Mouse (Mus musculus) midbrain, postnatal 0 days (tissue): Measurements from ENCODE around the gene Gm17469. TPM values are rescaled to one million over a fixed set of nuclear protein-coding genes. Genes with fewer than 3 reads are reported as not detected.
"Not testable (repeated sequence)": the region's sequence is repeated elsewhere in the genome, so short reads cannot be mapped to it uniquely, and the experiment has no call there.

Source experiments
- ATAC-seq: fragments of 200-750 bp; cut with Nextera tagmentation; 2 replicates; pipeline ENCODE4 v1.8.0; 2017; ENCODE audit warnings: moderate number of reproducible peaks, mild to moderate bottlenecking, moderate TSS enrichment, moderate library complexity; ENCODE audit not compliant: low FRiP score
- DNase-seq: peaks from one replicate; pipeline ENCODE4 v3.0.0-alpha.2; 2015; ENCODE audit warnings: low spot score
- H3K27ac ChIP-seq: fragments of 300-500 bp; sonication (generic); 2 replicates; pipeline ENCODE4 v1.5.1; 2014; ENCODE audit warnings: low read depth, mild to moderate bottlenecking, low read length, mixed read lengths
- H3K27me3 ChIP-seq: fragments of 300-500 bp; sonication (generic); 2 replicates; pipeline ENCODE4 v1.6.1; 2014; ENCODE audit warnings: low read length, control low read depth, mixed read lengths; ENCODE audit not compliant: insufficient read depth
- H3K36me3 ChIP-seq: fragments of 300-500 bp; sonication (generic); 2 replicates; pipeline ENCODE4 v1.6.1; 2014; ENCODE audit warnings: low read length, control low read depth, mixed read lengths; ENCODE audit not compliant: insufficient read depth
- H3K4me1 ChIP-seq: fragments of 300-500 bp; sonication (generic); 2 replicates; pipeline ENCODE4 v1.6.1; 2014; ENCODE audit warnings: mild to moderate bottlenecking, control low read depth, antibody characterized with exemption, low read length, mixed read lengths; ENCODE audit not compliant: insufficient read depth
- H3K4me2 ChIP-seq: fragments of 300-500 bp; sonication (generic); 2 replicates; pipeline ENCODE4 v1.6.1; 2014; ENCODE audit warnings: low read depth, mild to moderate bottlenecking, low read length, mixed read lengths; ENCODE audit not compliant: poor library complexity, severe bottlenecking
- H3K4me3 ChIP-seq: fragments of 300-500 bp; sonication (generic); 2 replicates; pipeline ENCODE4 v1.5.1; 2014; ENCODE audit warnings: low read depth, mild to moderate bottlenecking, low read length, moderate library complexity
- H3K9ac ChIP-seq: fragments of 300-500 bp; sonication (generic); replicated peaks from 2 replicates; pipeline ENCODE4 v1.6.1; 2014; ENCODE audit warnings: mild to moderate bottlenecking, low read length, moderate library complexity, mixed read lengths; ENCODE audit not compliant: poor library complexity, severe bottlenecking
- H3K9me3 ChIP-seq: fragments of 300-500 bp; sonication (generic); 2 replicates; pipeline ENCODE4 v1.6.1; 2016; ENCODE audit warnings: low read length, control low read depth
- WGBS: fragments of 180-500 bp; shearing (Covaris S2); extraction: QIAGEN DNeasy Blood & Tissue Kit; methylation state at CpG from one replicate; pipeline ENCODE4 v1.1.7; 2014; 5-methylcytosine and 5-hydroxymethylcytosine counted together
- polyA plus RNA-seq: library from polyadenylated mRNA; unstranded; fragments of >200 nt; fragmentation: Nextera tagmentation; extraction: Ambion mirVana; gene quantifications from 2 replicates; pipeline ENCODE4 v1.2.1, GENCODE M21; 2015
- total RNA-seq: library from RNA; depleted of rRNA; stranded (reverse); fragments of >200 nt; gene quantifications from 2 replicates; pipeline ENCODE4 v1.2.3, GENCODE M21; 2014; rRNA removed

The Gm17469 gene
- not detected in 2 replicates for total RNA-seq
- not detected in 2 replicates for polyA plus RNA-seq

GRCm38 (mm10) chrX:124629593-124629992, at the start of gene Gm17469:
Gm17469 (plus strand) TSS chrX:124629893.
- not testable (repeated sequence) for H3K27ac ChIP-seq, H3K4me2 ChIP-seq, H3K9me3 ChIP-seq, H3K36me3 ChIP-seq, H3K4me1 ChIP-seq, H3K9ac ChIP-seq, H3K4me3 ChIP-seq, DNase-seq, H3K27me3 ChIP-seq, ATAC-seq
- no CpG with 5 or more reads among the region's 4 CpGs for WGBS

Other genes starting within 250 kb of the Gm17469 start
- not detected in 2 replicates for gene Gm17584, start 129.3 kb upstream of the Gm17469 start, total RNA-seq
- gene Gm17584, start 129.3 kb upstream of the Gm17469 start, polyA plus RNA-seq, result not detected in 2 replicates